Mouse (Mus musculus) ZHBTc4 (cell line): ENCODE data around the gene Tmem115.
A peak's percentile ranks its signal among the peaks of the same experiment; 100 is the strongest.
"Not testable (repeated sequence)": the region's sequence is repeated elsewhere in the genome, so short reads cannot be mapped to it uniquely, and the experiment has no call there.

Experiments used
- DNase-seq: peaks from one replicate; pipeline ENCODE4 v3.0.0-alpha.2; 2011; ENCODE audit warnings: low read depth, low spot score

Tmem115 gene

GRCm38 (mm10) chr9:107549297-107550074 is 15.7 kb downstream of the Tmem115 start:
- DNase-seq: no peak

DNA sequence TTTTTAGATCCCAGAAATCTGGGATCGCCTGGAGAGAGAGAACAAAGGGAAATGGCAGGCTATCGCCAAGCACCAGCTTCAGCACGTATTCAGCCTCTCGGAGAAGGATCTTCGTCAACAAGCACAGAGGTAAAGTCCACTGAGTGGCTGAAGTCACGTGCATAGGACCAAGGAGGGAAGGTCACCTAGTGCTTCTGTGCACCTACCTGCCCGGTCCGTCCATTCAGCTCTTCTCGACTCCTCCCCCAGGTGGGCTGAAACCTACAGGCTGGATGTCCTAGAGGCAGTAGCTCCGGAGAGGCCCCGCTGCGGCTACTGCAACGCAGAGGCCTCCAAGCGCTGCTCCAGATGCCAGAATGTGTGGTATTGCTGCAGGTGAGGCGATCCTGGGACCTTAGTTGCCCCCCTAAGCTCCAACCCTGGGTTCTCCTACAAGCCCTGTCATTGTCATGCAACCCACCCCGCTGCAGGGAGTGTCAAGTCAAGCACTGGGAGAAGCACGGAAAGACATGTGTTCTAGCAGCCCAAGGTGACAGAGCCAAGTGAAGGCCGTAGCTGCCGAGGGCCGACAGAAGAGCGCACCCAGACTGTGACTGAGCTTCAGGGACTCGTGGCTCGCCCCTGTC is 16.9 kb downstream of the Tmem115 start:
- peak; percentile 60 for DNase-seq

GRCm38 (mm10) chr9:107551117-107551889 is 17.6 kb downstream of the Tmem115 start, which contains the start of gene Rassf1:
Rassf1 (plus strand) TSS chr9:107551555.
- DNase-seq: peak; percentile 63

GRCm38 (mm10) chr9:107551890-107552355 is 18.2 kb downstream of the Tmem115 start:
- no peak for DNase-seq

DNA sequence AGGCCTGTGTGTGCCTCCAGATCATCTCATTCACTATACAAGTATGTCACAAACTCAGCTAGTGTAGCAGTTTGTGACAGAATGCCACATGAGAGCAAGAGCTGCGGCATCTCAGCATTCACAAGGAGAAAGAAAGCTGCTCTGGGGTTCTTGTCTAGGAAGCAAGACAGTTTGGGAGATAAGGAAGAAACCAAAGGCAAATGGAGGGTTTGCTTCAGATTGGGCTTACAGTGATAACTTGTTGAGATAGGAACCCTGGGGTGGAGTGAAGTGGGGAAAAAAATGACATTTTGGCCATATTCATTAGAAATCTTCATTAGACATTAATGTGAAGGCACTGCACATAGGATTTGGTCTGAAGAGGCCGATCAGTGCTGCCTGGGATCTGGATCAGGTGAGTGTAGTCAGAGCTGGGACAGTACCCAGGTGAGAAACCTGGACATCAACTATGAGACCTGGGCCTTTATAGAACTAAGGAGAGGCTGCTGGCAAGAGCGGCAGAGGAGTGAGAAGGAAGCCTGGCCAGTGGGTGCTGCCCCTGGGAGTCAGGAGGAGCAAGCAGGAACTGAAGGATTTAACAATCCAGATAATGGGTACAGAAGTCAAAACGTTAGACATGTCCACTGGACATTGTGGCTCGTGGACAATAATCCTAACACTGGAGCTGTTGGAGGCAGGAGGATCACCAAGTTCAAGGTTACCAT is 19.1 kb downstream of the Tmem115 start:
- DNase-seq: no peak

DNA sequence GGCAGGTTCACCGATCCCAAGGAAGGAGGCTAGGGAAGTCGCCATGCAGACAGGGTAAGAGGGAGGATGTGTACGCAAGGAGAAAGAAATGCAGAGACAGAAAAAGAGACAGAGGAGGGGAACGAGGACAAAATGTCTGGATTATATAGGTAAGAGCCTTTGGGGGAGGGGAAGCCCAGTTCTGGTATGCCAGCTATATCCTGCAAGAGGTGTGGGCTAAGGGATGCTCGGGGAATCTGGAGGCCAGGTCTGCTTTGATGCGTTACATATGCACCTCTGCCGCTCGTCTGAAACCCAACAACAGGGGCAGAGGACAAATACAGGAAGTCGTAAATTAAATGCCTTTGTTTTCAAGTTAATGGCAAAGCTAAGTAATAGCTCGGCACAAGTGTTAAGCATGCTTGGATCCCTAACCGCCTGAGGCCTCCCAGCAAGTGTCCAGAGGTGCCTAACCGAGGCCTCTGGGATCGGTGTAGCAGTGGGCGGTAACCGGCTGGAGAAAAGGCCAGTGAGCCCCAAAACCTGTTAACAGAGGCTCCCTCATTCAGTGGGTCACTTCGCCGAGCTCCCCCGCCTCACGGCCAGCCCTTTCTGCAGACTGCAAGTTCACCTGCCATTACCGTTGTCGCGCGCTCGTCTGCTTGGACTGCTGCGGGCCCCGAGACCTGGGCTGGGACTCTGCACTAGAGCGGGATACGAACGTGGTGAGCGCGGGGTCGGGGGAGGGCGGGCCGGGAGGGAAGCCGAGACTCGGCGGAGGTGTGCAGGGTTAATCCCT is 20.0 kb downstream of the Tmem115 start:
- no peak for DNase-seq

DNA sequence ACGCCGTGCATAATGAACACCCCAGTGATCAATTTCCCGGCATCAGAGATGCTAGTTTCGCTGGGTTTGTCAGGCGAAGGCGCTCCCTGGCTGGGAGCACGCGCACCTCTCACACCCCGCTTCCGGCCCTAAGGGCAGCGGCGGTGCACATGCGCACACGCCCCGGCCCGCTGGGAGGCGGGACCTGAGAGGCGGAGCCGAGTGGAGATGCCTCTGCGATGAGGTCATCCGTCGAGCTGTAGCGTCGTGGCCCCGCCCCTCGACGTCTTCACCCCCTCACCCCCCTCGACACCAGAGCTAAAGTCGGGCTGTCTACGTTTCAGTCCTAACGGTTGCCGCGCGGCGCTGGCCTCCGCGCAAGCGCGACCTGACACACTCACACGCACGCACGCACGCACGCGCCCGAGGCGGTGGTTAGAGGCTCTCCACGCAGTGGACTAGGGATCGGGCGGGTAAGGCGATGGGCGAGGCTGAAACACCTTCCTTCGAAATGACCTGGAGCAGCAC is 20.6 kb downstream of the Tmem115 start:
- DNase-seq: peak; percentile 99

DNA sequence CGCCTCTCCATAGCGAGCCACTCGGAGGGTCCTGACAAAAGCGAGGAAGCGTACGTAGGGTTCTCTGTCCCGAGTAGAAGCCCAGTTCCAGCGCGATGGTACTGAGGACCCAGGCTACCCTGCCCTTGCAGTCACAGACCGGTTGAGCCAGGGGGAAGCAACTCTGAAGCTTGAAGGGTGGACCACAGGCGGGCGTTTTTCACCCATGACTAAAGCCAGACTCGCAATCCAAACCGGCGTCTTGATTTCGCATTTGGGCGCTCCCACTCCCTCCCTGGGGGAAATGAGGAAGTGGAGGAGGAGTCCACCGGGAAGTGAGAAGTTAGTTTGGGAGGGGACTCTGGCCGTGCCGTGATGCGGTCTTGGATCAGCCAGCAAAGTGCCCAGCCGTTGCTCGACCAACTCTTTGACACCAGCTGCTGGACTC is 21.3 kb downstream of the Tmem115 start:
- peak; percentile 82 for DNase-seq

DNA sequence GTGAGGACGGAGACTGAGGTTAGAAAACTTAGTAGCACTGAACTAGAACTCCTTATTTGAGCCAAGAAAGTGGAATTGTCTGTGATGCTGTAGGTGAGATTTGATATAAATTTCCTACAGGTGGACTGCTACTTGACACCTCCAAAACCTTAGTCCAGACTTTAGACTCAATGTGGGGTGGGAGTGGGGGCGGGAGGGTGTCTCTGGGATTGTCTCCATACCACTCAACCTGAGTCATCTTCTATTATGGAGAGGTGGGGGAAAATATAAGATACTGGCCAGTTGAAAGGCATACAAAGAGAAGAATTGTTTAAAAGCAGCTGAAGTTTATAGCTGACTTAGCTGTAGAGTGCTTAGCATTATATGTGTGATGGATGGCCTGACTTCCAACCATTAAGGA is 22.0 kb downstream of the Tmem115 start:
- no peak for DNase-seq

- no peak for DNase-seq
Measured at GRCm38 (mm10) chr9:107556346-107556745, 22.6 kb downstream of the Tmem115 start.

DNA sequence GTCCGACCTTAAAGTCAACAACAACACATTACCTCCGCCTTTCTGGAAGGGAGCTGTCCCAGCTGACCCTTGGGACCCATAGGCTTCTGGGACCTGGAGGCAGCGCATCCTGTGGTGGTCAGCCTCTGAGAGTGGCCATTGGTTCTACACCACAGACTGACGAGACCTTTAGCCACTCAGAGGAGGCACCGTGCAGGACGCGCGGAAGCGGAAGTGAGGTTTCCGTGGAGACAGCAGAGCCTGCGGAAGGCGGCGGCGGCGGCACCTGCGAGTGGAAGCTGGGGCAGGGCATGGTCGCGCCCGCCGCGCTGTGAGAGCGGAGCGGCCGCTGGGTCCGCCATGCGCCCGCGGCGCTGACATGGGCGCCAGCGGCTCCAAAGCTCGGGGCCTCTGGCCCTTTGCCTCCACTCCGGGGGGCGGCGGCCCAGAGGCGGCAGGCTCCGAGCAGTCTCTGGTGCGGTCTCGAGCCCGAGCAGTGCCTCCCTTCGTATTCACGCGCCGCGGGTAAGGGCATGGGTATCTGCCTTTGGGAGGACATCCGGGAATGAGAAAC is 29.4 kb downstream of the Tmem115 start, which contains the start of gene Tusc2:
TSS of gene Tusc2 (plus strand) at position 227 of the 553 bp plus-strand sequence.
- peak; percentile 96 for DNase-seq

DNA sequence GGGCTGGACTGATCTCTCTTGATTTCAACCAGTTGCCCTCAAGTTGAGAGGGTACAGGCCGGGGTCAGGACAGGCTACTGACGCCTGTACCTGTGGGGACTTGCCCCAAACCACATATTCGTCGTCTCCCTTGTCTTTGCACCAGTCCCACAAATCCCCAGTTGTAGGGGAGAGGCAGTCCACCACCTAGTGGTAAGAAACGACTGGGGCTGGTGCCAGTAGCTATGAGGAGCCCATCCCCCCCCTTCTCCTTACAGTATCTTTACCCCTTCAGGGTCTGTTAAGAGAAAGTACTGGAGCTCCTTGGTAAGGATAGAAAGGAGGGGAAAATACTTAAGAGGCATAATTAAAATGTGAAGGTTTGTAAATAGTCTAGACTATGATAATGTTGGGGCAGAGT is 31.8 kb downstream of the Tmem115 start:
- DNase-seq: not testable (repeated sequence)

DNA sequence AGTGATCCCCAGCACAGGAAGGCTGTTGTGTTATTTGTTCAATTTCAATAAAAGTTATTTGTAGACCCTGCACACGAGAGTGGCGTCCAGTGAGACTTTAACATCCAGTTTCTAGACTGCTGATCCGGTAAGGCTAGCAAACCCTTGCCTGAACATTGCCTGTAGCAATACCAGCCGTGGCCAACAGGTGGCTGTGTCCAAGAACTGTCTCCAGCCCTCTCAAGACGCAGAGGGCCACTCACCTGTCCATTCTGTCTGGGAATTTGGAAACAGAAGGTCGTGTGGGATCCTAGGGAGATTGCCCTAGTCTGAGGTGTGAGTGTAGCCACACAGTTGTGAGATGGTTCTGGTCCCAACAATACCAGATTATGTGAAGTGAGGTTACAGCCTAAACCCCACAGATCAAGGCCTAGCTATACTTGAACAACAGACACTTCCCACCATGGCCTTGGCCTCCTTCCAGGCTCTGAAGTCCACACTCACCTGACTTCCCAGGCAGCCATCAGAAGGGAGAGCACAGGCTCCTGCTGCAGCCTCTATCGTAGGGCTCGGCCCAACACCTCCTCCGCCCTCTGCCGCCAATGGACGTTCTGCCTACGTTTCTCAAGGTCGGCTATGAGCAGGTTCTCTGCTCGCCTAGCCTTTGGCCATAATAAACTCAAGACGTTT is 32.4 kb downstream of the Tmem115 start:
- DNase-seq: peak; percentile 78

DNA sequence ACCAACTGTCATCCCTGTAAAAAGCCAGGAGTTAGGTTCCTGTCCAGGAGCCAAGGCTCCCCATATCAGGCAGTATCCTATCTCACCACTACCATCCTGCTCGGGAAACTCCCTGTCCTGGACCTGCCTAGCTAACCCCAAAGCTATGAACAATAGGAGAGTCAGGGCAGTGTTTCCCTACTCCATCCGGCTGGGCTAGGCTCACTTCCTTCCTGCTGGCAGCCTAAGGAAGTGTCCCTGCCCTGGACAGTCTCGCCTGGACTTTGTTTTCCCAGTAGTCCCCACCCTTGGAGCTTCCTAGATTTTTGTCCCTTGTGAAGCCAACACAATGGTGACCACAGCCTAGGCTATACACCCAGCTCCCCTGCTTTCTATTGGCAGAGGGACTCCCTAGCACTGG is 33.1 kb downstream of the Tmem115 start:
- DNase-seq: no peak

- no peak for DNase-seq
Measured at GRCm38 (mm10) chr9:107567702-107568319, 34.1 kb downstream of the Tmem115 start, which contains the start of gene Hyal2. Hyal2 (plus strand) TSS chr9:107567945.

GRCm38 (mm10) chr9:107568331-107569261 is 34.9 kb downstream of the Tmem115 start:
- DNase-seq: peak; percentile 95

GRCm38 (mm10) chr9:107569270-107569669 is 35.5 kb downstream of the Tmem115 start:
- no peak for DNase-seq

GRCm38 (mm10) chr9:107570016-107570415 is 36.3 kb downstream of the Tmem115 start:
- DNase-seq: no peak
